Mouse (Mus musculus): ENCODE results near the gene Lrrc74a. TPM values are rescaled to one million over a fixed set of nuclear protein-coding genes. Genes with fewer than 3 reads are reported as not detected.

The Lrrc74a gene
- polyA plus RNA-seq, 1 experiment from 2014 or later: not detected

DNA sequence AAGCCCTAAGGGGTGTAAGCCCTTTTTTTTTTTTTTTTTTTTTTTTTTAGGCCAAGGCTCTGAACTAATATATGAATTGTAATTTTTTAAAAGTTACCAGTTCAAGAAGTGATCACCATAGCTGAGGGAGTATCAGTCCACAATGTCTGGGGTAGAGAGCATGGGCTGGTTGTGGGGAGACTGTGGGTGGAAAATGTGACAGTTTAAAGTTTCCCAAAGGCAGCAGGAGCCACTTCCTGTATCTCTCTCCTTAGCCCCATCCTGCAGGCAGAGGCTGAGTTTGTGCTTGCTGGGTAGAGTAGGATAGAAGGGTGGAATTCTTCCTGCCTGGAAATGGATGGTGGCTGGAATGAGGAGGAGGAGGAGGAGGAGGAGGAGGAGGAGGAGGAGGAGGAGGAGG is 40.8 kb upstream of the Lrrc74a start:
- Histone ChIP-seq H3K4me2 (ENCODE audit: low read depth, low read length) (no peak overlapping the region), H3K9ac (ENCODE audit: low read depth, low read length) (no peak overlapping the region), H3K4me3 (ENCODE audit: low read depth, low read length) (no peak overlapping the region), H3K27ac (ENCODE audit: low read length) (no peak overlapping the region), H3K36me3 (ENCODE audit: control insufficient read depth, insufficient read depth) (no peaks in the 10 kb centered on the region), H3K9me3 (replicated peaks; ENCODE audit: control insufficient read depth, low read length) (no peaks in the 10 kb centered on the region), H3K4me1 (ENCODE audit: control insufficient read depth, low read depth, low read length) (no peaks in the 10 kb centered on the region), H3K27me3 (ENCODE audit: control insufficient read depth, insufficient read depth, low read depth, low read length) (no peaks in the 10 kb centered on the region)
- ATAC-seq (ENCODE audit: low read depth): no peak

DNA sequence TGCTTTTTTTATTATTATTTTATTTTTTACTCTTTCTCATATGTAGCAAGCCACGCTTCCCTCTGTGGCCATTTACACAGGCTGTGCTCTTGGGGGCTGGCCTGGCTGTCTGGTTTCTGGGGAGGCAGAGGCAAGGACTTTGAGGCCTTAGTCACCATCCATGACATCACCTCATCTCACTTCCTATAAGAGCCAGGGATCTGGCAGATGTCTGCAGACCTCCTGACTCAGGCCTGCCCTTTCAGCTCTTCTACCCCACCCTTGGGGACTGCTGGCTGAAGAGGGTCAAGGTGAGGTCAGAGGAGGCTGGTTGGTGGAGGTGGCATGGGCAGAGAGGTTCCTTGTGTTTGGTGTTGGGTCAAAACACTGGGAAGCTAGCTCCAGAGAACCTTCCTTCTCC is 39.7 kb upstream of the Lrrc74a start:
- H3K27ac ChIP-seq (ENCODE audit: low read length): no peak overlapping the region
- no peak overlapping the region for H3K9ac ChIP-seq (ENCODE audit: low read depth, low read length)
- no peaks in the 10 kb centered on the region for H3K27me3 ChIP-seq (ENCODE audit: control insufficient read depth, insufficient read depth, low read depth, low read length)
- H3K4me3 ChIP-seq (ENCODE audit: low read depth, low read length): no peak overlapping the region
- WGBS (ENCODE audit: insufficient replicate concordance): 47% methylated on average over 1 of the region's 1 CpGs
- H3K9me3 ChIP-seq (replicated peaks; ENCODE audit: control insufficient read depth, low read length): no peaks in the 10 kb centered on the region
- no peak overlapping the region for H3K4me2 ChIP-seq (ENCODE audit: low read depth, low read length)
- ATAC-seq (ENCODE audit: low read depth): no peak
- H3K4me1 ChIP-seq (ENCODE audit: control insufficient read depth, low read depth, low read length): no peaks in the 10 kb centered on the region
- no peaks in the 10 kb centered on the region for H3K36me3 ChIP-seq (ENCODE audit: control insufficient read depth, insufficient read depth)

DNA sequence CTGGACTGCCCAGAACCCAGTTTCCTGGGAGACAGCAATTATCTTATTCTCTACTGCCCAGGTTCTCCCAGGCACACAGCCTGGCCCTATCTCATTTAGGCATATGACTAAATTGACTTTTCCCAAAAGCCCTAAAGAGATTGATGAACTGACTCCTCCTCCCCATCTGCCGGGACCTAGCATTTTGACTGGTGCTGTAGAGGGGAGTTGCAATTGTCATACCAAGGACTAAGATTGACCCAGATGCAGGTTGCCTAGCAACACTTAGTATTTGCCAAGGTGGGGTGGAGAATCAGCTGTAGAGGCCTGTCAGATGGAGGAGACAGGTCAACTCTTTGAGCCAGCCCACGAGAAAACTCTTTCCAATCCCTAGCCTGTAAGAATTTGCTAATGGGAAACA is 36.2 kb upstream of the Lrrc74a start:
- H3K27me3 ChIP-seq (ENCODE audit: control insufficient read depth, insufficient read depth, low read depth, low read length): no peaks in the 10 kb centered on the region
- H3K4me2 ChIP-seq (ENCODE audit: low read depth, low read length): no peak overlapping the region
- H3K4me1 ChIP-seq (ENCODE audit: control insufficient read depth, low read depth, low read length): no peaks in the 10 kb centered on the region
- no peak overlapping the region for H3K4me3 ChIP-seq (ENCODE audit: low read depth, low read length)
- H3K9me3 ChIP-seq (replicated peaks; ENCODE audit: control insufficient read depth, low read length): no peaks in the 10 kb centered on the region
- H3K9ac ChIP-seq (ENCODE audit: low read depth, low read length): no peak overlapping the region
- no peak for ATAC-seq (ENCODE audit: low read depth)
- H3K36me3 ChIP-seq (ENCODE audit: control insufficient read depth, insufficient read depth): no peaks in the 10 kb centered on the region
- WGBS (ENCODE audit: insufficient replicate concordance): 55% methylated on average over 2 of the region's 2 CpGs
- H3K27ac ChIP-seq (ENCODE audit: low read length): no peak overlapping the region

DNA sequence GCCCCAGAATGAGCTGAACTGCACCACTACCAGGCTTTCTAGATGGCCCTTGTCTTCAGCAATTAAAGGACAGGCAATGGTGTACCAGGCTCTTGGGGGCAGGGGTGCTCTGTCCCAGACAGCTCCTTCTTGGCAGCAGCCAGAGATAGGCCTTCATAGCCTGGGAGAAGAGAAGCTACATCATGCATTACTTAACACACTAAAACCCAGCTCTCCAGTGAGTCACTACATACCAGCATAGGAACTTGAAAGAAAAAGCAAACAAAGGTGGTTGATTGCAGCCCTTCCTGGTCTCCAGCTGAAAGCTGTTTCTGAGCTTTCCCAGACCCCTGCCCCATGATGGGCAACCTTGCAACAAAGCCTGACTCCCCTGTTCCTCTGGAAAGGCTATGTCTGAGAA is 35.6 kb upstream of the Lrrc74a start:
- Histone ChIP-seq H3K4me2 (ENCODE audit: low read depth, low read length) (no peak overlapping the region), H3K4me1 (ENCODE audit: control insufficient read depth, low read depth, low read length) (no peaks in the 10 kb centered on the region), H3K36me3 (ENCODE audit: control insufficient read depth, insufficient read depth) (no peaks in the 10 kb centered on the region), H3K4me3 (ENCODE audit: low read depth, low read length) (no peak overlapping the region), H3K27me3 (ENCODE audit: control insufficient read depth, insufficient read depth, low read depth, low read length) (no peaks in the 10 kb centered on the region), H3K9me3 (replicated peaks; ENCODE audit: control insufficient read depth, low read length) (no peaks in the 10 kb centered on the region), H3K9ac (ENCODE audit: low read depth, low read length) (no peak overlapping the region), H3K27ac (ENCODE audit: low read length) (no peak overlapping the region)
- ATAC-seq (ENCODE audit: low read depth): no peak

DNA sequence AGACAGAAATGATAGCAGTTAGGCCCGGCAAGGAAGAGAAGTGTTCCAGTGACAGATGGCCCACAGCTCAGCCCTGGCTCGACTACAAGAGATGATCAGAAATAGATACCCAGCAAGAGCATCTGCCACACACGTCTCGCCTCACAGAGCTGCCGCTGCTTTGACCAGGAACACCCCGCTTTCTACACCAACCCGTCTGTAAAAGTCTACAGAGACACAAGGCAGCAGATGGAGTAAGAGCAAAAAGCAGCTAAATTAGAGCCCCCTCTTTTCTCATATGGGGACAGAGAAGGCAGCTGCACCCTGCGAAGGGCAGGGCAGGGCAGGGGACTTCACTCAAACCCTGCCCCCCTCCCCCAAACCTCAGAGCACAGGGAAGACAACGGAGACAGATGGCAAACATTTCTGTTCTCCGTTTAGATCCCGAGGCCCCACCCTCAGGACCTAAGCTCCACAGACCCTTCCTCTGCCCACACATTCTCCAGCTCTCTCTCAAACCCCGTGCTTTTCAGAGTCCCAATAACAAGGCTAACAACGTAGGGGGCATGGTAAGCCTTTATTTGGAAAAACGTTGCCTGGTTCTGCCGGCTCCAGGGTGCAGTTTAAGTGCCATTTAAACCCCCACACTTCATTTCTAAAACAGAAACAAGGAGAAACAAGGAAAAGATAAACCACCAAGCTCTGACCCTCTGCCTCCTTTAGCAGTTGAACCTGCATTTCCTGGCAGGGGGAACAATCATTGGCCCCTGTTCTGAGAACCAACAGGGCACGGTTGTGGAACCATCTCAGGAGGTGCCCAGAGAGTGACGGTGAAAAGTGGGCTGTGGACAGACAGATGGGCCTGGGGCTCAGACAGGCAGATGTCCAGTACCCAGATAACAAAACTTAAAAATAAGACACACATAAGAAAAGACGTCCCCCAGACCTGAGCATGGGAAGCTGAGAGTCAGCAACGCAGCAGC is 33.9 kb upstream of the Lrrc74a start:
- no peak overlapping the region for H3K27ac ChIP-seq (ENCODE audit: low read length)
- H3K4me3 ChIP-seq (ENCODE audit: low read depth, low read length): no peak overlapping the region
- no peak overlapping the region for H3K9ac ChIP-seq (ENCODE audit: low read depth, low read length)
- ATAC-seq (ENCODE audit: low read depth): no peak
- H3K4me1 ChIP-seq (ENCODE audit: control insufficient read depth, low read depth, low read length): no peaks in the 10 kb centered on the region
- H3K9me3 ChIP-seq (replicated peaks; ENCODE audit: control insufficient read depth, low read length): no peaks in the 10 kb centered on the region
- WGBS (ENCODE audit: insufficient replicate concordance): 44% methylated on average over 19 of the region's 19 CpGs
- no peaks in the 10 kb centered on the region for H3K27me3 ChIP-seq (ENCODE audit: control insufficient read depth, insufficient read depth, low read depth, low read length)
- H3K36me3 ChIP-seq (ENCODE audit: control insufficient read depth, insufficient read depth): no peaks in the 10 kb centered on the region
- no peak overlapping the region for H3K4me2 ChIP-seq (ENCODE audit: low read depth, low read length)

DNA sequence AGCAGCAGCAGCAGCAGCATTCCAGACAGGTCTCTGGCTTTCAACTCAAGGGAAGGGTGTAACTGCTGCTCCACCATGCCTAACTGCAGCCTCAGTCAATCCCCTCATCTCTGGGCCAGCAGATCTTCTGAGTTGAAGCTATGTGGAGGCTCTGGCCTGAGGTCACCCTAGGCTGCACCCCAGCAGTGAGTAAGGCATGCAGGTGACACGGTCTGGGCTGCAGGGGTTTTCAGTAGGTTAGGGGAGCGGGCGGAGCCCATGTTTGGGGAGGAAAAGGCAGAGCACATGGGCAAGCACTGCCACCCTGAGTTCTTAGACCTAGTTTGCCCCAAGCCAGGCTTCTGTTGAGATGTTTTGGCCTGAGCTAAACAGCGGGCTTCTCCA is 33.2 kb upstream of the Lrrc74a start:
- 59% methylated on average over 4 of the region's 4 CpGs for WGBS (ENCODE audit: insufficient replicate concordance)
- no peak overlapping the region for H3K27ac ChIP-seq (ENCODE audit: low read length)
- no peaks in the 10 kb centered on the region for H3K9me3 ChIP-seq (replicated peaks; ENCODE audit: control insufficient read depth, low read length)
- H3K9ac ChIP-seq (ENCODE audit: low read depth, low read length): no peak overlapping the region
- H3K27me3 ChIP-seq (ENCODE audit: control insufficient read depth, insufficient read depth, low read depth, low read length): no peaks in the 10 kb centered on the region
- no peak overlapping the region for H3K4me3 ChIP-seq (ENCODE audit: low read depth, low read length)
- H3K36me3 ChIP-seq (ENCODE audit: control insufficient read depth, insufficient read depth): no peaks in the 10 kb centered on the region
- ATAC-seq (ENCODE audit: low read depth): no peak
- H3K4me1 ChIP-seq (ENCODE audit: control insufficient read depth, low read depth, low read length): no peaks in the 10 kb centered on the region
- no peak overlapping the region for H3K4me2 ChIP-seq (ENCODE audit: low read depth, low read length)

- 78% methylated on average over 4 of the region's 4 CpGs for WGBS (ENCODE audit: insufficient replicate concordance)
- no peak overlapping the region for H3K4me3 ChIP-seq (ENCODE audit: low read depth, low read length)
- no peaks in the 10 kb centered on the region for H3K36me3 ChIP-seq (ENCODE audit: control insufficient read depth, insufficient read depth)
- no peaks in the 10 kb centered on the region for H3K27me3 ChIP-seq (ENCODE audit: control insufficient read depth, insufficient read depth, low read depth, low read length)
- H3K4me2 ChIP-seq (ENCODE audit: low read depth, low read length): no peak overlapping the region
- ATAC-seq (ENCODE audit: low read depth): no peak
- no peaks in the 10 kb centered on the region for H3K9me3 ChIP-seq (replicated peaks; ENCODE audit: control insufficient read depth, low read length)
- H3K9ac ChIP-seq (ENCODE audit: low read depth, low read length): no peak overlapping the region
- no peak overlapping the region for H3K27ac ChIP-seq (ENCODE audit: low read length)
- H3K4me1 ChIP-seq (ENCODE audit: control insufficient read depth, low read depth, low read length): no peaks in the 10 kb centered on the region
Observed at GRCm38 (mm10) chr12:86701491-86701890, 32.7 kb upstream of the Lrrc74a start.

- no peaks in the 10 kb centered on the region for H3K9me3 ChIP-seq (replicated peaks; ENCODE audit: control insufficient read depth, low read length)
- no peaks in the 10 kb centered on the region for H3K36me3 ChIP-seq (ENCODE audit: control insufficient read depth, insufficient read depth)
- WGBS (ENCODE audit: insufficient replicate concordance): 77% methylated on average over 3 of the region's 3 CpGs
- H3K9ac ChIP-seq (ENCODE audit: low read depth, low read length): no peak overlapping the region
- no peak overlapping the region for H3K27ac ChIP-seq (ENCODE audit: low read length)
- no peak for ATAC-seq (ENCODE audit: low read depth)
- H3K4me1 ChIP-seq (ENCODE audit: control insufficient read depth, low read depth, low read length): no peaks in the 10 kb centered on the region
- H3K27me3 ChIP-seq (ENCODE audit: control insufficient read depth, insufficient read depth, low read depth, low read length): no peaks in the 10 kb centered on the region
- H3K4me2 ChIP-seq (ENCODE audit: low read depth, low read length): no peak overlapping the region
- no peak overlapping the region for H3K4me3 ChIP-seq (ENCODE audit: low read depth, low read length)
Observed at GRCm38 (mm10) chr12:86702690-86703089, 31.5 kb upstream of the Lrrc74a start.

- no peaks in the 10 kb centered on the region for H3K9me3 ChIP-seq (replicated peaks; ENCODE audit: control insufficient read depth, low read length)
- no peaks in the 10 kb centered on the region for H3K27me3 ChIP-seq (ENCODE audit: control insufficient read depth, insufficient read depth, low read depth, low read length)
- no peaks in the 10 kb centered on the region for H3K36me3 ChIP-seq (ENCODE audit: control insufficient read depth, insufficient read depth)
- no peak overlapping the region for H3K27ac ChIP-seq (ENCODE audit: low read length)
- H3K4me1 ChIP-seq (ENCODE audit: control insufficient read depth, low read depth, low read length): no peaks in the 10 kb centered on the region
- WGBS (ENCODE audit: insufficient replicate concordance): 62% methylated on average over 5 of the region's 5 CpGs
- H3K4me2 ChIP-seq (ENCODE audit: low read depth, low read length): no peak overlapping the region
- no peak overlapping the region for H3K9ac ChIP-seq (ENCODE audit: low read depth, low read length)
- ATAC-seq (ENCODE audit: low read depth): no peak
- H3K4me3 ChIP-seq (ENCODE audit: low read depth, low read length): no peak overlapping the region
Observed at GRCm38 (mm10) chr12:86705843-86706242, 28.3 kb upstream of the Lrrc74a start.
